Mouse (Mus musculus): ENCODE results near the gene Ubac2. TPM values are rescaled to one million over a fixed set of nuclear protein-coding genes. Genes with fewer than 3 reads are reported as not detected.

The Ubac2 gene
- 9.4 and 21.6 TPM in 2 replicates for polyA plus RNA-seq (2011; ENCODE audit: insufficient read depth, insufficient read length, low replicate concordance, missing spikeins)

DNA sequence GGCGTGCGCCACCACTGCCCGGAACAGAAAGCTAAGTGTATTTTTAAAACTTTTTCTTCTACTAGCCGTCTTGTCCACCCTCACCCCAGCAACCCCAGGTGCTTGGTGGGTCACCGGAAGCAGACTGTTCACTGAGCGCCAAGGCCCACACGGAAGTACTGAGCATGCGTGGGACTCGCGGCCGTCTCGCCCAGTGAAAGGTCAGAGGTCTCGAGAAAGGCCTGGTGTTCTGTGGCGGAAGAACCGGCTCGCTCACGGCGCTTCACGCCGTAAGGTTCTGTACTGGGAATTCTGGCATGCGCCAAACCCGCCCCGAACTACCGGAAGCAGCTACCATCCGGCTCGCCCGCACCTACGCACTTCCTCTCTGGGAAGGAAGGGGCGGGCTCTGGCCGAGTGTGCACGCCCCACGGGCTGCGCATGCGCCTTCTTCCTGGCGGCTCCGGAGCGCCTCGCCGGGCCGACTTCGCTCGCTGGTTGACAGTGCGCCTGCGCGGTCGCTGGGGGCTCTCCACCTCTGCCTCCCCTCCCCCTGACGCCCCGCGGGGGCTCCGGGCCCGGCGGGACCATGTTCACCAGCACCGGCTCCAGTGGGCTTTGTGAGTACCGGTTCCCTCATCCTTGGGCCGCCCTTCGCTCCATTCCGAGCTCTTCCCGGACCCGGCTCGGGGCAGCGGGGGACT is at the start of gene Ubac2:
Gene Ubac2 (plus strand): TSS at position 445 of the 683 bp plus-strand sequence.
- Histone ChIP-seq H3K4me1 (ENCODE audit: control insufficient read depth, insufficient read depth, low read length) (peaks cover 3% of the 10 kb centered on the region), H3K27ac (ENCODE audit: control insufficient read depth, insufficient read depth, low read depth, low read length, poor library complexity) (peak within 1 kb of the TSS; percentile 99), H3K4me3 (replicated peaks; ENCODE audit: control insufficient read depth, low read depth, low read length) (peak within 1 kb of the TSS; percentile 96)
- TF ChIP-seq POLR2A (IDR thresholded peaks at IDR 0.05; ENCODE audit: borderline replicate concordance, control insufficient read depth, low read depth, low read length) (peak; percentile 80; the same call in 1 of the 2 replicates), CTCF (IDR thresholded peaks at IDR 0.05; ENCODE audit: control insufficient read depth, insufficient read depth, low read length) (peak; percentile 13; the same call in 1 of the 2 replicates)
- WGBS: under 1% methylated on average over 60 of the region's 61 CpGs

DNA sequence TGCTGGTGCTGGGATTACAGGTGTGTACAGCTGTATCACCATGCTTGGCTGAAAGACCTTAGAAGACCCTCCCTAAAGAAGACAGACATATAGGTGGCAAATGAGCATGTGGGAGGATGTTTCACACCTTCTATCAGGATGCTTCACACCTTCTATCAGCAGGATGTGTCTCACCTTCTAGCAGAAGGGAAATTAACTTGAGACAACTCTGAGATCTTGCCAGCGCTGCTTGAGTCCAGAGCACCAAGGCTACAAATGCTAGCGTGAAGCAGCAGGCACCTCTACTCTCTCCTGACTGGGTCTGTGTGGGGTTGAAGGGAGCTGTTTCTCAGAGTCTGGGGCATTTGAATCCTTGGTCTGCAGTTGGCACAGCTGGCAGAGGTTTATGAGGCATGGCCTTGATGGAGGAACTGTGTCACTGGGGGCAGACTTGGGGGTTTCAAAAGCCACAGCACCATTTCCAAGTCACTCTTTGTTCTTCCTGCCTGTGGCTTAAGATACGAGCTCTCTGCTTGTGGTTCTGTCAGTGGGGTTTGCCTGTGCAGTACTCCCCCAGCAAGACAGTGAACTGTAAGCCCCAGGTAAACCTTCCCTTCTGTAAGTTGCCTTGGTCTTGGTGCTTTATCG is 48.5 kb upstream of the Ubac2 start:
- Histone ChIP-seq H3K4me1 (ENCODE audit: control insufficient read depth, insufficient read depth, low read length) (no peaks in the 10 kb centered on the region; the same call in 1 of the 2 replicates), H3K27ac (ENCODE audit: control insufficient read depth, insufficient read depth, low read depth, low read length, poor library complexity) (peak overlapping the region; percentile 33; the same call in 1 of the 2 replicates), H3K4me3 (replicated peaks; ENCODE audit: control insufficient read depth, low read depth, low read length) (no peak overlapping the region)
- TF ChIP-seq CTCF (IDR thresholded peaks at IDR 0.05; ENCODE audit: control insufficient read depth, insufficient read depth, low read length) (no peak), POLR2A (IDR thresholded peaks at IDR 0.05; ENCODE audit: borderline replicate concordance, control insufficient read depth, low read depth, low read length) (no peak)
- WGBS: 19% methylated on average over 4 of the region's 4 CpGs

DNA sequence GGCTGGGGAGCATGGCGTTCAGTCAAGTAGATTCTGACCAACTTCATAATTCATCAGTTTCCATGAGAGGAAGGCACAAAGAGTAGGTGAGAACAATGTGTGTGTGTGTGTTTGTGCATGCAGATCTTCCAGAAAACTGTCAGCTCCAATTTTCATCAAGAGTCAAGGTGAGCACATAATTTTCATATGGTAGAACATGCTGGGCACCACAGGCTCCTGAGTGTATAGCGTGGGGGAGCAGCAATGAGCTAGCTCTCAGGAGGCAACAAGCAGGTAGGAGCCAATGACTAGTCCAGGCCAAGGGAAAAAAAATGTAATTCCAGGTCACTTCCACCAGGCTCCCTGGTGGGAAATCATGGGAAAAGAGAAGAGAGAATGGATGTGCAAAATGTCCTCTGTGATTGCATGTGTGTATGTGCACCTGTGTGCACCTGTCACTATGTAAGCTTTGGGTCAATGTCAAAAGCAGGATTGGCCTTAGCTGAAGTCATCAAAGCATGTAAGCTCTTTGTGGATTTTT is 45.4 kb upstream of the Ubac2 start:
- no peak overlapping the region for H3K4me3 ChIP-seq (replicated peaks; ENCODE audit: control insufficient read depth, low read depth, low read length)
- TF ChIP-seq CTCF (IDR thresholded peaks at IDR 0.05; ENCODE audit: control insufficient read depth, insufficient read depth, low read length) (no peak), POLR2A (IDR thresholded peaks at IDR 0.05; ENCODE audit: borderline replicate concordance, control insufficient read depth, low read depth, low read length) (no peak)
- 80% methylated on average over 2 of the region's 2 CpGs for WGBS
- H3K4me1 ChIP-seq (ENCODE audit: control insufficient read depth, insufficient read depth, low read length): no peaks in the 10 kb centered on the region; the same call in 1 of the 2 replicates
- no peak overlapping the region for H3K27ac ChIP-seq (ENCODE audit: control insufficient read depth, insufficient read depth, low read depth, low read length, poor library complexity)

DNA sequence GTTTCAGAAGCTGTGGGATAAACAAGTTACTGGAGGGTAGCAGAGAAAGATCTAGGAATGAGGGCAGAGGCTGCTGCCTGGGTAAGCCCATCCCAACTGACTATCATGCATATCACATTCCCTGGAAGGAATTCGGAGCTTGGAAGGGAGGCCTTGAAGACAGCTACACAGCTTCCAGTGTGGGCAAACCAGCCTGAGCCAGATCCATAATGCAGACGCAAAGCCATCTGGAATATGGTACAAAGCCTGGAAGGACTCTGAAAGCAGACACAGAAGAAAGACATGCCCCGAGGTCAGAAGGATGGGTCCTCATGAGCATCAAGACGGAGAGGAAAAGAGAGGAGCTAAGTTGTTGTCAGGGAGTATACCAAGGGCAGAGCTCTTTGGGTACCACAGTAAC is 40.3 kb upstream of the Ubac2 start:
- 84% methylated on average over 4 of the region's 4 CpGs for WGBS

GRCm38 (mm10) chr14:121840217-121840616 is 38.2 kb upstream of the Ubac2 start:
- Histone ChIP-seq H3K27ac (ENCODE audit: control insufficient read depth, insufficient read depth, low read depth, low read length, poor library complexity) (no peak overlapping the region), H3K4me1 (ENCODE audit: control insufficient read depth, insufficient read depth, low read length) (no peaks in the 10 kb centered on the region), H3K4me3 (replicated peaks; ENCODE audit: control insufficient read depth, low read depth, low read length) (no peak overlapping the region)
- TF ChIP-seq POLR2A (IDR thresholded peaks at IDR 0.05; ENCODE audit: borderline replicate concordance, control insufficient read depth, low read depth, low read length) (no peak), CTCF (IDR thresholded peaks at IDR 0.05; ENCODE audit: control insufficient read depth, insufficient read depth, low read length) (no peak)
- 56% methylated on average over 8 of the region's 8 CpGs for WGBS

More for the DNA sequence above, 40.3 kb upstream of the Ubac2 start:
- TF ChIP-seq POLR2A (IDR thresholded peaks at IDR 0.05; ENCODE audit: borderline replicate concordance, control insufficient read depth, low read depth, low read length) (no peak), CTCF (IDR thresholded peaks at IDR 0.05; ENCODE audit: control insufficient read depth, insufficient read depth, low read length) (no peak)
- no peak overlapping the region for H3K4me3 ChIP-seq (replicated peaks; ENCODE audit: control insufficient read depth, low read depth, low read length)
- no peaks in the 10 kb centered on the region; the same call in 1 of the 2 replicates for H3K4me1 ChIP-seq (ENCODE audit: control insufficient read depth, insufficient read depth, low read length)
- H3K27ac ChIP-seq (ENCODE audit: control insufficient read depth, insufficient read depth, low read depth, low read length, poor library complexity): no peak overlapping the region

GRCm38 (mm10) chr14:121844486-121844885 is 33.9 kb upstream of the Ubac2 start:
- Histone ChIP-seq H3K4me3 (replicated peaks; ENCODE audit: control insufficient read depth, low read depth, low read length) (no peak overlapping the region), H3K27ac (ENCODE audit: control insufficient read depth, insufficient read depth, low read depth, low read length, poor library complexity) (no peak overlapping the region), H3K4me1 (ENCODE audit: control insufficient read depth, insufficient read depth, low read length) (no peaks in the 10 kb centered on the region)
- TF ChIP-seq POLR2A (IDR thresholded peaks at IDR 0.05; ENCODE audit: borderline replicate concordance, control insufficient read depth, low read depth, low read length): no peak
- TF ChIP-seq CTCF (IDR thresholded peaks at IDR 0.05; ENCODE audit: control insufficient read depth, insufficient read depth, low read length): no peak
- 80% methylated on average over 8 of the region's 8 CpGs for WGBS

DNA sequence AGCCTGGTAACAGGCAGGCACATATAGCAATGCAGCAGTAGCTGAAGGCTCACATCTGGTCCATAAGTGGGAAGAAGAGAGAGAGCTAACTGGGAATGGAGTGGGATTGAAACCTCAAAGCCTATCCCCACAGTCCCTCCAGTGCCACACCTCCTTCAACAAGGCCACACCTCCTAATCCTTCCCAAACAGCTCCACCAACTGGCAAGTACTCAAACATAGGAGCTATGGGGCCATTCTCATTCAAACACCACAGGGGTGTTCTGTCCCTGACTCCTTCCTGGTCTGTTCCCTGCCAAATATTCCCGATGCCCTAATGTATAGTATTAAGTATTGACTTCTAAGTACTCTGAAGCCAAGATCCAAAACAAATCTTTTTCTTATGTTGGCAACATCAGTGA is 27.2 kb upstream of the Ubac2 start:
- Histone ChIP-seq H3K4me3 (replicated peaks; ENCODE audit: control insufficient read depth, low read depth, low read length) (no peak overlapping the region), H3K27ac (ENCODE audit: control insufficient read depth, insufficient read depth, low read depth, low read length, poor library complexity) (no peak overlapping the region), H3K4me1 (ENCODE audit: control insufficient read depth, insufficient read depth, low read length) (no peaks in the 10 kb centered on the region)
- no peak for TF ChIP-seq POLR2A (IDR thresholded peaks at IDR 0.05; ENCODE audit: borderline replicate concordance, control insufficient read depth, low read depth, low read length)
- no peak for TF ChIP-seq CTCF (IDR thresholded peaks at IDR 0.05; ENCODE audit: control insufficient read depth, insufficient read depth, low read length)
- WGBS: 85% methylated on average over 1 of the region's 1 CpGs

DNA sequence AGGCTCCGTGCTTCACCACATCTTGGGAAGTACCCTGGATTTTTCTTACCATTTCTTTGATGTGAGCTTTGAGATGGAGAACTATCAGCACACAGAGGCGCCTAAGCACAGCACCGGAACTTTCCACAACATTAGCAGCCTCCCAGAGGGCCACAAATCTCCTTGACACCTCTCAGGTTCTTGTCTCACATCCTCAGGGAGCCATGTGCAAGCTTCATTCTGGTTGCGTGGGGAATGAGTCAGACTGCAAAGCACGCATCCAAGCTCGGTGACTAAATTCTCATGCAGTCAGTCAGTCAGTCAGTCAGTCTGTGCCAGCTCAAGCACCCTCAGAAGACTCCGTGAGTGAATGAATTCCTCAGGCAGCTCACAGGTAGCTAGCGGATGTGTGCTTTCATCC is 25.9 kb upstream of the Ubac2 start:
- Histone ChIP-seq H3K4me1 (ENCODE audit: control insufficient read depth, insufficient read depth, low read length) (no peaks in the 10 kb centered on the region), H3K4me3 (replicated peaks; ENCODE audit: control insufficient read depth, low read depth, low read length) (no peak overlapping the region), H3K27ac (ENCODE audit: control insufficient read depth, insufficient read depth, low read depth, low read length, poor library complexity) (no peak overlapping the region)
- TF ChIP-seq POLR2A (IDR thresholded peaks at IDR 0.05; ENCODE audit: borderline replicate concordance, control insufficient read depth, low read depth, low read length) (no peak), CTCF (IDR thresholded peaks at IDR 0.05; ENCODE audit: control insufficient read depth, insufficient read depth, low read length) (no peak)
- WGBS: 82% methylated on average over 8 of the region's 8 CpGs

Data from bone marrow, adult 2 months (tissue).